Mouse (Mus musculus) adrenal gland, adult (tissue): Measurements from ENCODE around the gene Mtg1.
A peak's percentile ranks its signal among the peaks of the same experiment; 100 is the strongest.
"Not testable (repeated sequence)": the region's sequence is repeated elsewhere in the genome, so short reads cannot be mapped to it uniquely, and the experiment has no call there.

ENCODE experiments used
- DNase-seq, 2 experiments: peaks; one replicate each; pipeline ENCODE4 v3.0.0; 2022 to 2023; ENCODE audit warnings: low spot score in 1 of 2; ENCODE audit not compliant: inconsistent age in 2 of 2

Mtg1 gene

DNA sequence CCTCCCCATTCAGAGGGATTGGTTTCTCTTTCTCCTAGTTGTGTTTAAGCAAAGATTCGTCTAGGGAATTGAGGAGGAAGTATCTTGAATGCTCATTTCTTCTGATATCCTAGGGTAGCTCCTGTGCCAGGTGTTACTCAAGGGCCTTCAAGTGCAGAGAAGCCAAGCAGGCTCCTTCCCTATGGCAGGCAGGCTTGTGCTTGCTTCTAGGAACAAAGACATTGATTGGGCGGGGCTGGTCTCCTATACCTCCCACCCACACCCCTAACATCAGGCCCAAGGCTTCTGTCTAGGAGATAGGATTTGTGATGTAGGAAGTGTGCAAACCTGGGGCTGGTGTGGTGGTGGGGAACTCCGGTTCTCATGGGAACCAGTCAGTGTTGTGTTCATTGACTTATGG lies 10.4 kb upstream of the Mtg1 start:
- DNase-seq = no peak

GRCm38 (mm10) chr7:140127911-140128310 lies 9.5 kb upstream of the Mtg1 start:
- DNase-seq = no peak

- not testable (repeated sequence) for DNase-seq
Observed at GRCm38 (mm10) chr7:140132184-140132583, 5.2 kb upstream of the Mtg1 start.

- not testable (repeated sequence) for DNase-seq
Observed at GRCm38 (mm10) chr7:140134033-140134432, 3.3 kb upstream of the Mtg1 start.

- peak in 1 of 2 experiments; percentile 80 for DNase-seq
Observed at GRCm38 (mm10) chr7:140135106-140135770, 2.1 kb upstream of the Mtg1 start.

DNA sequence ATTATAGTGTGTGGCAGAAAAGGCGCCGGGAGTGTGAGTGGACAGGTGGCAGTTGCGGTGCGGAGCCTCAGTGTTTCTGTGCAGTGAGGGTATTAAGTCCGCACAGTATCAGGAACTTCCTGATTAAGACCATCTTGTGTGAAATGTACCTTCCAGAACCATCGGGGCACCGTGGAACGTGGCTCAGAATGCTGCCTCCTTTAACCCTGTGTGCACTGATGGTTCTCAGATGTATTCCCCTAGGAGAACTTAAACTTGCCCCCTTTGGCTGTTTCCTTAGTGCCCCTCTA lies 602 bp downstream of the Mtg1 start:
- DNase-seq = no peak

- DNase-seq = peak; percentile 65 to 89
Observed at GRCm38 (mm10) chr7:140141350-140141749, 4.0 kb downstream of the Mtg1 start.

GRCm38 (mm10) chr7:140144550-140144949 lies 7.2 kb downstream of the Mtg1 start:
- DNase-seq = no peak

DNA sequence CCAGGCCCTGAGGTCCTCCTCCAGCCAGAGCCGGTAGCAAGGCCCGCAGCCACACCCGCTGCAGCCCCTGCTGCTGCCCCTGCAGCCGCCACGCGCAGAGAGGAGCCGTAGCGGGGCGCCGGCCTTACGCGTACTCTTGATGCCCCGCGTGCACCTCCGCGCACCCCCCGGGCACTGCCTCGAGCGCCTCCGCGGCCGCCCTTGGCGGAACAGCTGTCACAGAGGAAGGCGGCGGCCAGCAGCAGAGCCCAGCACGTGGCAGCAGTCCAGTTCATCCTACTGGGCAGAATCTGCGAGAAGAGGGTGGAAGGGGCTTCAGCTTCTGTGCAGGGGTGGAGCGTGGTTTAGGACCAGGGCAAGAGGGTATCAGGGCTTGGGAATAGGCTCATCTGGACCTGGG lies 16.0 kb downstream of the Mtg1 start:
- DNase-seq = peak in 1 of 2 experiments; percentile 63

GRCm38 (mm10) chr7:140153829-140154217 lies 16.5 kb downstream of the Mtg1 start:
- DNase-seq = no peak

DNA sequence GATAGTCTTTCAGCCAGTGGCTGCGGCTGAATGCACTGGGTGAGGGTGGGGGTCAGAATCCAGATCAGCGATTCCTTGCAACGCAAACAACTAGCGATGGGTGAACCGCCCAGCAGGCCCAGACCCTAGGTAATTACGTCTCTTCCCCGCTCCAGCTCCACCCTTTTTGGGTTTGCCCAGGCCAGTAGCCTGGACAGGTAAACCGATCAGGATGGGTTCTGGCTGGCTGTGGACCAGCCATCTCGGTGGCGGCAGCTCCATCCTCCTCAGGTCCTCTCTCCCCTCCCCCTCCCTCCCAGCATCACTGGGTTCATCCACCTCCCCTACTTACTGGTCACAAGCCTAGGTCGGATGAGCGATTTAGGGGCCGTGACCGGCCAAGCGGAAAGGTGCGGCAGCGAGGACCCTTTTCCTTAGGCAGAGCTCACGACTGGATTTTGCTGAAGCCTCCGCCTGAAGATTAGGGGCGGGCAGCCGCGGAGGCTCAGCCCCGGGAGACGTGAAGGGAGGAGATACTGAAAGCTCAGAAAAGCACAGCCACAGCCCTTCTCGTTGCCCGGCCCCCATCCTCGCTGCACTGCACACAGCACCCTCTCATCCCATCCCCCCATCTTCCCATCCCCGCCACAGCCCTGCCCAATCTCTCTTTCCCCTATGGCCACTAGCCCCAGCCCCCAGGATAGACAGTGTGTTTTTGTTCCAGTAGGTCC lies 17.0 kb downstream of the Mtg1 start, which contains the start of gene Sprn:
Gene Sprn (minus strand): TSS at position 660 of the 710 bp plus-strand sequence.
- no peak for DNase-seq

- DNase-seq = no peak
Observed at GRCm38 (mm10) chr7:140160363-140160762, 23.0 kb downstream of the Mtg1 start.

- DNase-seq = no peak
Observed at GRCm38 (mm10) chr7:140164664-140165063, 27.3 kb downstream of the Mtg1 start, which contains the start of gene Olfr522. Gene Olfr522 (minus strand): TSS chr7:140164764.

- DNase-seq = no peak
Observed at GRCm38 (mm10) chr7:140167950-140168349, 30.6 kb downstream of the Mtg1 start.

- DNase-seq = no peak
Observed at GRCm38 (mm10) chr7:140169386-140169785, 32.0 kb downstream of the Mtg1 start.

DNA sequence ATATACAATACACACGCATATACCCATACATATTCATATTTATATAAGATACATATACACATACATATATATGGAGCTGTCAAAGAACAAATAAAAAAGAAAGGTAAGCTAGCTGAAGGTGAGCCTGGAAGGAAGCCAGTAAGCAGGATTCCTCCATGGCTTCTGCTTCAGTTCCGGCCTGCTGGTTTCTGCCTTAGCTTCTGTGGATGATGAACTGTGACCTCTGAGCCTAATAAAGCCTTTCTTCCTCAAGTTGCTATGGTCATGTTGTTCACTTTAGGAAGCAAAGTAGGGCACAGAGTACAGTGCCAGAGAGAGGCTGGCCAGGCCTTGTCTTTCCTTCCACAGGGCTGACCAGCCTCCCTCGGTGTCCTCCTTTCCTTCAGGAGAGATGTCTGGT lies 33.5 kb downstream of the Mtg1 start:
- no peak for DNase-seq

GRCm38 (mm10) chr7:140172936-140173335 lies 35.6 kb downstream of the Mtg1 start, which contains the start of gene Olfr523:
Gene Olfr523 (plus strand): TSS chr7:140173217.
- no peak for DNase-seq

- DNase-seq = no peak
Observed at GRCm38 (mm10) chr7:140179176-140179575, 41.8 kb downstream of the Mtg1 start.

- DNase-seq = no peak
Observed at GRCm38 (mm10) chr7:140180692-140181091, 43.3 kb downstream of the Mtg1 start.

- no peak for DNase-seq
Observed at GRCm38 (mm10) chr7:140184206-140184605, 46.8 kb downstream of the Mtg1 start.

DNA sequence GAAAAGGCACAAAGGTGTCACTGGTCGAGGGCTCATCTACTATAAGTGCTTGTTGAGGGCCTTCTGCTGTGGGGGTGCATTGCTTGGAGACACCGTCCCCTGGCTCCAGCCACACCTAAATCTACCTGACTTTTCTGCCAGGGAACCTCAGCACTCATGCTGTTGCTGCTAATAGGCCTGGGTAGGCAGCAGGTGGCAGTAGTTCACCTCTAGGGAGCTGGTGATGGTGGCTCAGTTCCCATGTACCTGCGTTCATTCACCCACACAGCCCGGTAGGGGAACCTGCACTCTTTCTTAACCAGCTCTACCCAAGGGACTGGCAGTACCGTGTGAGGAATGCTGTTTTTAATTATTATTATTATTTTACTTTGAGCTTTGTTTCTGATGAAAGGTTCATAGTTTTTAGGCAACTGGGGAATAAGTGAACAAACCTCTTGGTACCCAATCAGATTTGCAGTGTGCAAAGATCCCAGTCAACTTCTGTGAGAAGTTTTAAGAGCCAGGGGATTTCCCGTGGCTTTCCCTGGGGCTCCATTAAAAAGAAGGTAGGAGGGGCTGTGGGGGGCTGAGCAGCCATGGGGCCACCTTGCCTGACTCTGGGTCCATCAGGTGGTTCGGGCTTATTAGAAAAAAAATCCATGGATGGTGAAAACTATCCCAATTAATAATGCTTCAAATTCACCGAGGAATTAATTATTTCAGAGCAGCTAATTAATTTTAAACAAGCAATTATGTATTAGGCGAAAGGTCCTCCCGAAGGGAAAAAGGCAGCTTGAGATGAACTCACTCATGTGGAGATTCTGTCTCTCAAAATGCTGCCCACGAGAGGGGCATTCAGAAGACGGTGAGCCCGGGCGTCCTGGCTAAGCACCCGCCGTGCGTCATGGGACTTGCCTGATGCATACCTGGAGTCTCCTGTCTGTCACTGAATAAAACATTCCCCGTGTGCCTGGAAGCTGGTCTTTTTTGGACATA lies 49.6 kb downstream of the Mtg1 start:
- peak in 1 of 2 experiments; percentile 42 for DNase-seq
